Mouse (Mus musculus) intestine, embryonic 16.5 days (tissue): ENCODE data around the gene Slc22a2. TPM values are rescaled to one million over a fixed set of nuclear protein-coding genes. Genes with fewer than 3 reads are reported as not detected.

Source experiments
- ATAC-seq: fragments of 200-750 bp; cut with Nextera tagmentation; 2 replicates; pipeline ENCODE4 v1.8.0; 2017; ENCODE audit warnings: moderate TSS enrichment, moderate library complexity
- H3K27ac ChIP-seq: fragments of 300-500 bp; sonication (generic); 2 replicates; pipeline ENCODE4 v1.5.1; 2014; ENCODE audit warnings: mild to moderate bottlenecking, low read length
- H3K27me3 ChIP-seq: fragments of 300-500 bp; sonication (generic); replicated peaks from 2 replicates; pipeline ENCODE4 v1.6.1; 2014; ENCODE audit warnings: low read length, control low read depth, mixed read lengths; ENCODE audit not compliant: control insufficient read depth, insufficient read depth
- H3K36me3 ChIP-seq: fragments of 300-500 bp; sonication (generic); 2 replicates; pipeline ENCODE4 v1.6.1; 2014; ENCODE audit warnings: low read length, control low read depth; ENCODE audit not compliant: control insufficient read depth, insufficient read depth
- H3K4me1 ChIP-seq: fragments of 300-500 bp; sonication (generic); 2 replicates; pipeline ENCODE4 v1.6.1; 2014; ENCODE audit warnings: low read length, control low read depth, mixed read lengths; ENCODE audit not compliant: control insufficient read depth, insufficient read depth
- H3K4me2 ChIP-seq: fragments of 300-500 bp; sonication (generic); 2 replicates; pipeline ENCODE4 v1.6.1; 2014; ENCODE audit warnings: low read depth, low read length, control low read depth
- H3K4me3 ChIP-seq: fragments of 300-500 bp; sonication (generic); 2 replicates; pipeline ENCODE4 v1.5.1; 2014; ENCODE audit warnings: mild to moderate bottlenecking, low read length
- H3K9ac ChIP-seq: fragments of 300-500 bp; sonication (generic); 2 replicates; pipeline ENCODE4 v1.6.1; 2014; ENCODE audit warnings: low read depth, low read length
- H3K9me3 ChIP-seq: fragments of 300-500 bp; sonication (generic); 2 replicates; pipeline ENCODE4 v1.6.1; 2016; ENCODE audit warnings: low read length, control low read depth; ENCODE audit not compliant: control insufficient read depth
- WGBS: fragments of 180-500 bp; shearing (Covaris S2); extraction: QIAGEN DNeasy Blood & Tissue Kit; methylation state at CpG from one replicate; pipeline ENCODE4 v1.1.7; 2014; 5-methylcytosine and 5-hydroxymethylcytosine counted together
- polyA plus RNA-seq: library from polyadenylated mRNA; unstranded; fragments of >200 nt; fragmentation: Nextera tagmentation; extraction: Ambion mirVana; gene quantifications from 2 replicates; pipeline ENCODE4 v1.2.1, GENCODE M21; 2015

The Slc22a2 gene
- polyA plus RNA-seq, 1 experiment from 2014 or later, result not detected

GRCm38 (mm10) chr17:12654061-12654460 is 70.1 kb downstream of the Slc22a2 start:
- H3K4me3 ChIP-seq, result no peak overlapping the region
- H3K27me3 ChIP-seq, result no peaks in the 10 kb centered on the region
- 83% methylated on average over 3 of the region's 3 CpGs for WGBS
- no peaks in the 10 kb centered on the region for H3K36me3 ChIP-seq
- H3K27ac ChIP-seq, result no peak overlapping the region
- no peak overlapping the region for H3K9ac ChIP-seq
- H3K4me1 ChIP-seq, result no peaks in the 10 kb centered on the region
- ATAC-seq, result no peak
- no peaks in the 10 kb centered on the region for H3K9me3 ChIP-seq
- no peak overlapping the region for H3K4me2 ChIP-seq

GRCm38 (mm10) chr17:12655826-12656225 is 71.9 kb downstream of the Slc22a2 start:
- H3K4me3 ChIP-seq, result no peak overlapping the region
- no peaks in the 10 kb centered on the region for H3K27me3 ChIP-seq
- WGBS, result 63% methylated on average over 7 of the region's 7 CpGs
- no peak overlapping the region for H3K27ac ChIP-seq
- H3K4me1 ChIP-seq, result no peaks in the 10 kb centered on the region
- H3K9me3 ChIP-seq, result no peaks in the 10 kb centered on the region
- no peaks in the 10 kb centered on the region for H3K36me3 ChIP-seq
- no peak overlapping the region for H3K9ac ChIP-seq
- ATAC-seq, result no peak
- H3K4me2 ChIP-seq, result no peak overlapping the region

GRCm38 (mm10) chr17:12658784-12659183 is 74.9 kb downstream of the Slc22a2 start:
- no peaks in the 10 kb centered on the region for H3K4me1 ChIP-seq
- 81% methylated on average over 7 of the region's 7 CpGs for WGBS
- H3K9me3 ChIP-seq, result no peaks in the 10 kb centered on the region
- H3K27me3 ChIP-seq, result no peaks in the 10 kb centered on the region
- no peak overlapping the region for H3K4me2 ChIP-seq
- ATAC-seq, result no peak
- H3K36me3 ChIP-seq, result no peaks in the 10 kb centered on the region
- no peak overlapping the region for H3K9ac ChIP-seq
- no peak overlapping the region for H3K4me3 ChIP-seq
- no peak overlapping the region for H3K27ac ChIP-seq

- Histone ChIP-seq H3K4me1 (no peaks in the 10 kb centered on the region), H3K27ac (no peak overlapping the region), H3K9me3 (no peaks in the 10 kb centered on the region), H3K36me3 (no peaks in the 10 kb centered on the region), H3K27me3 (no peaks in the 10 kb centered on the region), H3K4me3 (no peak overlapping the region), H3K4me2 (no peak overlapping the region), H3K9ac (no peak overlapping the region)
- ATAC-seq, result peak; percentile 42
- 79% methylated on average over 10 of the region's 10 CpGs for WGBS
Measured at GRCm38 (mm10) chr17:12659233-12659632, 75.3 kb downstream of the Slc22a2 start.

GRCm38 (mm10) chr17:12660572-12661260 is 76.8 kb downstream of the Slc22a2 start:
- WGBS, result 70% methylated on average over 13 of the region's 13 CpGs
- H3K4me2 ChIP-seq, result no peak overlapping the region
- no peak overlapping the region for H3K4me3 ChIP-seq
- no peak for ATAC-seq
- H3K4me1 ChIP-seq, result no peaks in the 10 kb centered on the region
- H3K36me3 ChIP-seq, result no peaks in the 10 kb centered on the region
- no peaks in the 10 kb centered on the region for H3K9me3 ChIP-seq
- H3K9ac ChIP-seq, result no peak overlapping the region
- H3K27me3 ChIP-seq, result no peaks in the 10 kb centered on the region
- H3K27ac ChIP-seq, result no peak overlapping the region

- Histone ChIP-seq H3K4me2 (no peak overlapping the region), H3K36me3 (no peaks in the 10 kb centered on the region), H3K27me3 (no peaks in the 10 kb centered on the region), H3K9me3 (no peaks in the 10 kb centered on the region), H3K4me3 (no peak overlapping the region), H3K9ac (no peak overlapping the region), H3K4me1 (peaks cover 10% of the 10 kb centered on the region), H3K27ac (no peak overlapping the region)
- 76% methylated on average over 8 of the region's 8 CpGs for WGBS
- no peak for ATAC-seq
Measured at GRCm38 (mm10) chr17:12664156-12664555, 80.2 kb downstream of the Slc22a2 start.

GRCm38 (mm10) chr17:12668478-12669362 is 84.8 kb downstream of the Slc22a2 start:
- peaks cover 21% of the 10 kb centered on the region for H3K4me1 ChIP-seq
- no peak; the same call in 1 of the 2 replicates for ATAC-seq
- H3K9ac ChIP-seq, result no peak overlapping the region
- H3K27me3 ChIP-seq, result no peaks in the 10 kb centered on the region
- WGBS, result 15% methylated on average over 7 of the region's 7 CpGs
- no peak overlapping the region for H3K4me2 ChIP-seq
- H3K4me3 ChIP-seq, result no peak overlapping the region
- 0 out of 2 replicates have a peak overlapping the region, but pooled peaks have one; percentile 20 for H3K27ac ChIP-seq
- no peaks in the 10 kb centered on the region for H3K36me3 ChIP-seq
- H3K9me3 ChIP-seq, result no peaks in the 10 kb centered on the region

- Histone ChIP-seq H3K27ac (0 out of 2 replicates have a peak overlapping the region, but pooled peaks have one; percentile 20), H3K4me3 (no peak overlapping the region), H3K27me3 (no peaks in the 10 kb centered on the region), H3K4me1 (peaks cover 21% of the 10 kb centered on the region), H3K36me3 (no peaks in the 10 kb centered on the region), H3K9me3 (no peaks in the 10 kb centered on the region), H3K9ac (no peak overlapping the region), H3K4me2 (no peak overlapping the region)
- no peak for ATAC-seq
Measured at GRCm38 (mm10) chr17:12669363-12669679, 85.4 kb downstream of the Slc22a2 start.

GRCm38 (mm10) chr17:12671029-12671605 is 87.2 kb downstream of the Slc22a2 start:
- WGBS, result 59% methylated on average over 5 of the region's 5 CpGs
- Histone ChIP-seq H3K4me1 (peaks cover 23% of the 10 kb centered on the region), H3K27ac (peak overlapping the region; percentile 77), H3K9ac (no peak overlapping the region), H3K27me3 (no peaks in the 10 kb centered on the region), H3K4me2 (0 out of 2 replicates have a peak overlapping the region, but pooled peaks have one; percentile 1), H3K9me3 (no peaks in the 10 kb centered on the region), H3K4me3 (no peak overlapping the region), H3K36me3 (no peaks in the 10 kb centered on the region)
- ATAC-seq, result peak; percentile 83
